Mouse (Mus musculus): Measurements from ENCODE around the gene Prpf19.
A peak's percentile ranks its signal among the peaks of the same experiment; 100 is the strongest.

GRCm38 (mm10) chr19:10907891-10908290 lies 12.9 kb downstream of the Prpf19 start:
- TF ChIP-seq POLR2A (IDR thresholded peaks at IDR 0.05; ENCODE audit: borderline replicate concordance, control insufficient read depth, low read depth, low read length) = no peak
- TF ChIP-seq CTCF (IDR thresholded peaks at IDR 0.05; ENCODE audit: control insufficient read depth, insufficient read depth, low read length) = peak; percentile 76
